Mouse (Mus musculus) hindbrain, postnatal 0 days (tissue): ENCODE data around the gene 1700021F05Rik. TPM values are rescaled to one million over a fixed set of nuclear protein-coding genes. Genes with fewer than 3 reads are reported as not detected.
A peak's percentile ranks its signal among the peaks of the same experiment; 100 is the strongest.

ENCODE experiments used
- ATAC-seq: fragments of 200-750 bp; cut with Nextera tagmentation; 2 replicates; pipeline ENCODE4 v1.8.0; 2017; ENCODE audit warnings: mild to moderate bottlenecking, moderate TSS enrichment, moderate library complexity
- DNase-seq: peaks from one replicate; pipeline ENCODE4 v3.0.0-alpha.2; 2015; ENCODE audit warnings: low spot score
- H3K27ac ChIP-seq: fragments of 300-500 bp; sonication (generic); 2 replicates; pipeline ENCODE4 v1.5.1; 2014; ENCODE audit warnings: mild to moderate bottlenecking
- H3K27me3 ChIP-seq: fragments of 300-500 bp; sonication (generic); 2 replicates; pipeline ENCODE4 v1.6.1; 2014; ENCODE audit warnings: low read length, mixed read lengths; ENCODE audit not compliant: insufficient read depth
- H3K36me3 ChIP-seq: fragments of 300-500 bp; sonication (generic); 2 replicates; pipeline ENCODE4 v1.6.1; 2014; ENCODE audit warnings: low read length, mixed read lengths; ENCODE audit not compliant: insufficient read depth
- H3K4me1 ChIP-seq: fragments of 300-500 bp; sonication (generic); 2 replicates; pipeline ENCODE4 v1.6.1; 2014; ENCODE audit warnings: antibody characterized with exemption, low read length, mixed read lengths; ENCODE audit not compliant: insufficient read depth
- H3K4me2 ChIP-seq: fragments of 300-500 bp; sonication (generic); 2 replicates; pipeline ENCODE4 v1.6.1; 2014; ENCODE audit warnings: low read depth, mild to moderate bottlenecking, low read length, moderate library complexity, mixed read lengths
- H3K4me3 ChIP-seq: fragments of 300-500 bp; sonication (generic); 2 replicates; pipeline ENCODE4 v1.5.1; 2014; ENCODE audit warnings: low read length
- H3K9ac ChIP-seq: fragments of 300-500 bp; sonication (generic); replicated peaks from 2 replicates; pipeline ENCODE4 v1.6.1; 2014; ENCODE audit warnings: mild to moderate bottlenecking, low read length, moderate library complexity, mixed read lengths
- H3K9me3 ChIP-seq: fragments of 300-500 bp; sonication (generic); 2 replicates; pipeline ENCODE4 v1.6.1; 2016; ENCODE audit warnings: low read length, mixed read lengths
- CTCF ChIP-seq: IDR thresholded peaks from 2 replicates; pipeline ENCODE4 v1.5.1; 2016; ENCODE audit warnings: antibody characterized with exemption, control low read depth, low read depth
- WGBS: fragments of 180-500 bp; shearing (Covaris S2); extraction: QIAGEN DNeasy Blood & Tissue Kit; methylation state at CpG from one replicate; pipeline ENCODE4 v1.1.7; 2014; 5-methylcytosine and 5-hydroxymethylcytosine counted together
- polyA plus RNA-seq: library from polyadenylated mRNA; unstranded; fragments of >200 nt; fragmentation: Nextera tagmentation; extraction: Ambion mirVana; gene quantifications from 2 replicates; pipeline ENCODE4 v1.2.1, GENCODE M21; 2015
- total RNA-seq: library from RNA; depleted of rRNA; stranded (reverse); fragments of >200 nt; gene quantifications from 2 replicates; pipeline ENCODE4 v1.2.3, GENCODE M21; 2014

The 1700021F05Rik gene
- total and polyA plus RNA-seq, 2 experiments from 2014 or later = 19.6 to 77.1 TPM

DNA sequence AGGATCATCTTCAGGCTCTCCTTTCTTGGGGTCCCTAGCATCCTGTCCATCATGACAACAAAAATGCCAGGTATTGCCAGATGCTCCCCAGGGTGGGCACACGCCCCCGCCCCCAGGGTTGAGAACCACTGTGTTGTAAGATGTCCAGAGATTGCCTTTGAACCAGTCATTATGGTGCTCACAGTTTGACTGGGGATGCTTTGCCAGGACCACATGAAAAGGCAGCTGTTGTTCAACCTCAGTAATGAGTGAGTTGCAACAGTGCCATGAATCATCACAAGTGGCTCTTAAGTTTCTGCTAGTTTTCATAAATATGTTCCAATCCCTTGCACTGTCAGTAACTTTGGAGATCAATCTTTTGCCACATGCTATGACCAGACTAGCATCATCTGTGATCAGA, 20.8 kb downstream of the 1700021F05Rik start:
- Histone ChIP-seq H3K9ac (no peak overlapping the region), H3K4me1 (no peaks in the 10 kb centered on the region), H3K36me3 (no peaks in the 10 kb centered on the region), H3K9me3 (no peaks in the 10 kb centered on the region), H3K4me2 (no peak overlapping the region), H3K27me3 (no peaks in the 10 kb centered on the region), H3K4me3 (no peak overlapping the region), H3K27ac (no peak overlapping the region)
- TF ChIP-seq CTCF = no peak
- WGBS = 96% methylated on average over 2 of the region's 2 CpGs
- ATAC-seq (no peak), DNase-seq (no peak)

DNA sequence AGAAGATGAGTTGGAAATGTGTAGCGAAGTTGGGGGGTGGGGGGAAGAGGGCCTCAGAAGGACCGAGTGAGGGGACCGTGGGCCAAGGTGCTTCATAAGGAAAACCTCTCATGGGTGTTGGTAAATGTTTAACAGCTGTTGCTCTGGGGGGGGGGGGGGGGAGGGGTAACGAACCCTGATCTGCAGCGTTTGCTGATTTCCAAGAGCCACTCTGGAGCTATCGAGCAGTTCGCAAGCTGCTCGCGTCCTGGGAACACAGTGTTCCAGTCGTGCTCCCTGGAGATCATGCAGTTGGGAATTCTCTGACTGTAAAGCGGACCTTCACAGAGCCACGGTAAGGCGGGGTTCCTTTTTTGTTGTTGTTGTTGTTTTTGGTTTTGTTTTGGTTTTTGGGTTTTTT, 22.4 kb downstream of the 1700021F05Rik start:
- TF ChIP-seq CTCF = no peak
- WGBS = 71% methylated on average over 12 of the region's 13 CpGs
- no peak for ATAC-seq

DNA sequence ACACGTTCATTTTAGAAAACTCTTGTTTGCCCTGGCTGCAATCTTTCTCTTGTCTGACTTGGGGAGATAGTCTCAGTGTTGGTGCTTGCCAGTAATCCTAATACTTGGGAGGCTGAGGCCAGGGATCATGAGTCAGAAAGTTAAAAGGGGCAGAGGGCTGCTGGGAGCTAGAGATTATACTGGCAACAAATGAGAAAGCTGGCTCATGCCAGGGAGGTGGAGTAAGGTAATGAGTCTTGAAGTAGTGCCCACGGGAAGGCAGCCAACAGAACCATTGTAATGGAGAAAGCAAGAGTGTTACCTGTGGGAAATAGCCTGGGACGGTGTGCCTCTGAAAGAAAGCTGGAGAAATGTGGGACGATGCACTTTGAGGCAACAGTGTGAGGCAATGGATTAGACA, 23.0 kb downstream of the 1700021F05Rik start:
- Histone ChIP-seq H3K4me1 (no peaks in the 10 kb centered on the region), H3K4me2 (no peak overlapping the region), H3K27me3 (no peaks in the 10 kb centered on the region), H3K27ac (no peak overlapping the region), H3K9ac (no peak overlapping the region), H3K9me3 (no peaks in the 10 kb centered on the region), H3K36me3 (no peaks in the 10 kb centered on the region), H3K4me3 (no peak overlapping the region)
- 51% methylated on average over 4 of the region's 4 CpGs for WGBS
- no peak for TF ChIP-seq CTCF
- DNase-seq (peak; percentile 34), ATAC-seq (0 out of 2 replicates have a peak, but pooled peaks have one; percentile 12)

More for the DNA sequence above, 22.4 kb downstream of the 1700021F05Rik start:
- Histone ChIP-seq H3K9ac (no peak overlapping the region), H3K27ac (no peak overlapping the region), H3K27me3 (no peaks in the 10 kb centered on the region), H3K9me3 (no peaks in the 10 kb centered on the region), H3K4me2 (no peak overlapping the region), H3K36me3 (no peaks in the 10 kb centered on the region), H3K4me1 (no peaks in the 10 kb centered on the region), H3K4me3 (no peak overlapping the region)
- no peak for DNase-seq

DNA sequence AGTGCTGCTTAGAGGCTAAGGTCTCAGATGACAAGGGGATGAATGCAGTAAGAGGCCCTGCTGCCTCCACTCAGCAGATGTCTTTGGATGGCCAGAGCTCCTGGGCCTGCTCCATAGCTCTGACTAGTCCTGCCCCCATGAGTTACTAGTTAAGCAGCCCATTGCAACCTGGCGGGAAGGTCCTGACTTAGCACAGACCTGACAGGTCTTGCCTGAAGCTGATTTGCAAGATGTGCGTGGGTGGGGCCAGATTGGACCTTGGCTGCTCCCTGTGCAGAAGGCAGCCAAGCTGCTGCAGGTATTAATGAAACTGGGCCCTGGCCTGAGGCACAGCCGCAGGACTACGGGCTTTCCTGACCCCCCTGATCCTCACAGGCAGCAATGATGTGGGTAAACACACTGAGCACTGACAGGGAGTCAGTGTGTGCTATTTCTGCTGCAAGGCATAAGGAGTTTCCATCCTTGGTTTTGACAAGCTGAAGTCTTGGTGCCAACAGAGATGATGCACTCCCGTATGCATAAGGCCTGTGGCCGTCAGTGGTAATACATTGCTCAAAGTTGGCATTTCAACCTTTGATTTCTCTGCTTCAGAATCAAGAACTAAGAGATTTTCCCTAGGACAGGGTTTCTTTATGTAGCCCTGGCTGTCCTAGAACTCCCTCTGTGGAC, 23.7 kb downstream of the 1700021F05Rik start:
- WGBS = 74% methylated on average over 6 of the region's 6 CpGs
- H3K4me3 ChIP-seq = no peak overlapping the region
- H3K4me2 ChIP-seq = no peak overlapping the region
- H3K27ac ChIP-seq = no peak overlapping the region
- no peaks in the 10 kb centered on the region for H3K9me3 ChIP-seq
- ATAC-seq = 0 out of 2 replicates have a peak, but pooled peaks have one; percentile 32
- H3K36me3 ChIP-seq = no peaks in the 10 kb centered on the region
- H3K4me1 ChIP-seq = no peaks in the 10 kb centered on the region
- no peak for TF ChIP-seq CTCF
- H3K27me3 ChIP-seq = no peaks in the 10 kb centered on the region
- DNase-seq = no peak
- no peak overlapping the region for H3K9ac ChIP-seq

DNA sequence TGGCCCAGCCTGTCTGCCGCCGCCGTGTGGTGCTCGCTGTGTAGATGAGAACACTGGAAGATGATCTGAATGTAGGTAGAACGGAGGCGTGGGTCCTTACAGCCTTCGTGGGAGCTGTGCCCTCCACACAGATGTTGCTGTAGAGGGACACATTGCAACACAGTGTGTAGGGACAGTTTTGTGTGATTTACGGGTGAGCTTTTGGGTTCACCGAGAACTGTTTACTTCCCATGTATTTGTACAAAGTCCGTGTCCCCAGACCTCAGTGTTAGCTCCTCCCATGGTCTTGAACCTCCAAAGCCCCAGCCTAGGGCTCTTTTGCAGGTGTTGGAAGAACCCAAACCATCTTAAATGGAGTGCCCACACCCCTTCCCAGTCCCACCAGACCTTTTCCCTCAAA, 27.8 kb downstream of the 1700021F05Rik start:
- 96% methylated on average over 10 of the region's 10 CpGs for WGBS
- Histone ChIP-seq H3K4me3 (no peak overlapping the region), H3K9ac (no peak overlapping the region), H3K27ac (no peak overlapping the region), H3K4me2 (no peak overlapping the region), H3K4me1 (no peaks in the 10 kb centered on the region), H3K27me3 (no peaks in the 10 kb centered on the region), H3K36me3 (peaks cover 18% of the 10 kb centered on the region), H3K9me3 (no peaks in the 10 kb centered on the region)
- DNase-seq (no peak), ATAC-seq (no peak)
- no peak for TF ChIP-seq CTCF

DNA sequence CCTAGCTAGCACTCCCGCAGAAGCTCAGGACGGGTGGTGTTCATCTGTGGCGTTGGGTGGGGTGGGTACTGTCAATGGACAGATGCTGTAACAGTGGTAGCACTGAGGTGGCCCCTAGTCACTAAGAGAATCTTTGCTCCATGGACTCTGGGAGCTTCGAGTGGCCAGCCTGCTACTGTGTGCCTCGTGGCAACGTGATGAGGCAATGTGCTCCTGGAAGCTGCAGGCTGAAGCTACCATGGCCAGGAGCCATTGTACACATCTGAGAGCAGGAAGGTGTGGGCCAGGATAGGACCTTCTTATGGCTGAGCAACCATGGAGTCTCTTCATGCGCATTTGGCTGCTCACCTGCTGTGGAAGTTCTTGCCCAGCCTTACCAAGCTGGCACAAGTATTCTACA, 31.6 kb downstream of the 1700021F05Rik start:
- no peaks in the 10 kb centered on the region for H3K4me1 ChIP-seq
- no peak overlapping the region for H3K4me3 ChIP-seq
- no peak overlapping the region for H3K4me2 ChIP-seq
- H3K36me3 ChIP-seq = peaks cover 18% of the 10 kb centered on the region
- H3K9ac ChIP-seq = no peak overlapping the region
- TF ChIP-seq CTCF = no peak
- WGBS = 95% methylated on average over 7 of the region's 7 CpGs
- H3K27ac ChIP-seq = no peak overlapping the region
- H3K9me3 ChIP-seq = no peaks in the 10 kb centered on the region
- ATAC-seq = no peak
- no peak for DNase-seq
- no peaks in the 10 kb centered on the region for H3K27me3 ChIP-seq

DNA sequence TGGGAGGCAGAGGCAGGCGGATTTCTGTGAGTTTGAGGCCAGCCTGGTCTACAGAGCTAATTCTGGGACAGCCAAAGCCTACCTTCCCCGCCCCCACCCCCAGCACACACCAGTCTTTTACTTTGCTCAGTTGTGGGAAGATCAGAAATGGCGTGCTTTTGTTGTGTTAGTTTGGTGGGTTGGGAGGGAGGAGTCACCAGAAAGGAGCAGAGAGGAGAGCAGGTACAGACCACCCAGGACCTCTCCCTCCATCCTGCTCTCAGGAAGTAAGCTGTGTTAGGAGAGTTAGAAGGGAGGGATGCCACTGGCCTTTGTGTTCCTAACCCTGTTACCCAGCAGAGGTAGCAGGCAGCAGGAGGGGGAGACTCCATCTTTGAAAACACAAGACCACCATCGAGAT, 33.7 kb downstream of the 1700021F05Rik start:
- Histone ChIP-seq H3K4me1 (no peaks in the 10 kb centered on the region), H3K27me3 (no peaks in the 10 kb centered on the region), H3K4me3 (no peak overlapping the region), H3K36me3 (peaks cover 18% of the 10 kb centered on the region), H3K9ac (no peak overlapping the region), H3K4me2 (no peak overlapping the region), H3K9me3 (no peaks in the 10 kb centered on the region), H3K27ac (no peak overlapping the region)
- 75% methylated on average over 4 of the region's 4 CpGs for WGBS
- DNase-seq (no peak), ATAC-seq (no peak)
- TF ChIP-seq CTCF = no peak
